Mouse (Mus musculus) c-Kit-negative CD71-positive TER-119-positive erythroid progenitor cells, embryonic 14.5 days (primary cell): ENCODE results near the gene Defb7.

Experiments
- DNase-seq: peaks from one replicate; pipeline ENCODE4 v3.0.0-alpha.2; 2013; ENCODE audit warnings: low read depth, low spot score

The Defb7 gene

DNA sequence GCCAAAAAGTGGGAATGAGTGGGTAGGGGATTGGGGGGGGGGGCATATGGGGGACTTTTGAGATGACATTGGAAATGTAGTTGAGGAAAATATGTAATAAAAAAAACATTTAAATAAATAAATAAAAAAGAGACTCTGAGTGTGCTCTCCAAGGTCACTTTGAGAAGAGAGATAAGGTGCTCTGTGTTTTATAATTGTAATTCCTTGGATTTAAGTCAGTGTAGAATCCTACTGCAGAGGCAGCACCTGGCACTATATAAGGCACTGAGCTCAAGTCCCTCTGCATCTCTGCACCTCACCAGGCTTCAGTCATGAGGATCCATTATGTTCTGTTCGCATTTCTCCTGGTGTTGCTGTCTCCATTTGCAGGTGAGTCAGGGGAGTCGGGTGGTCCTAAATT is at the start of gene Defb7:
Gene Defb7 (plus strand): TSS at position 301 of the 400 bp plus-strand sequence.
- no peak for DNase-seq

GRCm38 (mm10) chr8:19446378-19446777 is 48.5 kb upstream of the Defb7 start:
- no peak for DNase-seq

DNA sequence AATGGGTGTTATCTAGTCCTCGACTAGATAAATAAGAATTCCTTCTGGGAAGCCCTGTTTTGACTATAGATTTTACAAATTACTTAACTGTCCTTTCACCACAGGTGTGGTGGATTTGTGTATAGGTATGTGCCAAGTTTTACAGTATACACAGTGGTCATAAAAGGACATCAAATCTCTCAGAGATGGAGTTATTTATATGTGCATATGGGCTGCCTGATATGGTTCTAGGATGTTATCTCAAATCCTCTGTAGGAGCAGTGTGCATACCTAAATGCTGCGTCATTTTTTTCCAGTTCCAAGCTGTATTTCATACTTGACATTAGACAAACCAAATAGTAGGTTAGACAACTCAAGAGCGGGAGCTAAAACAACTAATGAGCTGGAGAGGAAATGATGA is 33.5 kb upstream of the Defb7 start:
- no peak for DNase-seq

DNA sequence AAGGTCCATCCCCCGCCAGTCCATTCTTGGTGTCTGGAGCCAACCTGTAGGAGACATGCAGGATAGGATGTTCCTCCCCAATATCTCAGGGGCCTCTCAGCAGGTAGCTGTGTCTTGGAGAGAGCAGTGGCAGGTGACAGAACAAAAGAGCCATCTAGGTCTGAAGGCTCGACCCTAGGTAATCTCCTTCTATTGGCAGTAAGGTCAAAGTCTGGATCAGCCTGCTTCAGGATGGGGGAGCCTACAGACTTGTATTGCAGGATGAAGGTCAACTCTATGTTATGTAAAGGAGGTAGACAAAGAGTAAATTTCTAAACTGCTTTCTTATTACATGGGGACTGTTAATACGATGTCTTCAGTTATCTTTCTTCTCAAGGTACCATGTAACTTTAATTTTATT is 25.9 kb upstream of the Defb7 start:
- DNase-seq, result no peak

- DNase-seq, result no peak
Measured at GRCm38 (mm10) chr8:19500524-19500923, 5.6 kb downstream of the Defb7 start.

DNA sequence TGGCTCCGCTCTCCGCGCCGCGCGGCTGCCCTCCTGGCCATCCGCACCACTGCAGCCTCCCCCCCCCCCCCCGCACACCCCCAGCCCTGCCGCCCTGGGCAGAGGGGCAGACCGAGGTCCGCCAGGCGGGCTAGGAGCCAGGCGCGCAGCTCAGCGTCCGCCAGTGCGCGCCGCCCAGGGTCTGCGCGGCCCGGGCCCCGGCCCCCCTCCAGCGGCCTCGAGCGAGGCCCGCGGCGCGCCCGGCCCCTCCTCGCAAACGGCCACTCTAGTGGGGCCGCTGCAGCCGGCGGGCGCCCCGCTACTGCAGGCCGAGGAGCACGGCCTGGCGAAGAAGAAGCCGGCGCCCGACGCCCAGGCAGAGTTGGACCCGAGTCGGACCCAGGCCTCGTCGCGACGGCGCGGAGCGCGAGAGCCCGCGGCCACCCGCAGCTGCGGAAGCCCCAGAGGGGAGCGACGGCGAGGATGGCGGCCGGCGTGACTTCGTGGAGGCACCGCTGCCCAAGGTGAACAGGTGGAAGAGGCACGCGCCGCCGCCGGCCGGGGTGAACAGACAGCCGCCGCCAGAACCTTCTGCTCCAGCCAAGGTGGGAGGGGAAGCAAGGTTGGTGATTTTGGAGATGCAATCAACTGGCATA is 40.4 kb downstream of the Defb7 start:
- no peak for DNase-seq

DNA sequence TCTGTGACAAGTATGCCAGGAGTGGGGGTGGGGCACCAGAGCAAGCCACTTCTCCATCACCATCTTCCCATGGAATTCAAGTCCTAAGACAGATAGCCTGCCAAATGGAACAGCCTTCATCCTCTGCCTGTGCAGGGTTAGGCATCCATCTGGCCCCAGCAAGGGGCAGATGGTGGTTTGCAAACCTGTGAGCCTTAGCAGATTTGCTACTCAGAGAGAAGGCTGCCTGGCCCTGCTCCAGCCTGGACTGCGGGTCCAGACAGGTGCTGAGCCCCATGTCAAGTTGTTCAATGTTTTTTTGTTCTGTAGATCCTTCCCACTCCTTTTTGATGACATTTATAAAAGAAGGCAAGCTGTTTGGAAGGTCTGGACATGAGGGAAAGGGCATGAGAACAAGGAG is 45.5 kb downstream of the Defb7 start:
- DNase-seq, result no peak
